Mouse (Mus musculus): Measurements from ENCODE around the gene Mad2l2. TPM values are rescaled to one million over a fixed set of nuclear protein-coding genes. Genes with fewer than 3 reads are reported as not detected.

Gene Mad2l2
- polyA plus RNA-seq (2012; rRNA removed), result 26.9 and 30.8 TPM in 2 replicates

DNA sequence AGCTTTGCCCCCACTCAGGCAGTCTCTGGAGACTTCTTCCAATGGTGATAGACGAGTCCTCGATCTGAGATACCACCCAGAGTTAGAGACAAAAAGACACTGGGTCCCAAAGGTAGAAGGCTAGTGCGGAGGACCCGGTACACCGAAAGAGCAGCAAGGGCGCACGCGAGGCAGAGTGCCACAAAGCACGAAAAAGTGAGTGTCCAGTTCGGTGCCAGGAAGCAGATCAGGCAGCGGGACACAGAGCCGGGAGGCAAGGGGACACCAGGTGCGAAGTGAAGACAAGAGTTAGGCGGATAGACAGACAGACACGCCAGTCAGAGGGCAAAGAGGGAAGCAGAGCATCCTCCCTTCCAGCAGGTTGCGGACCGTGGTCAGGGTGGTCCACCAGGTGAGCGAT is at the start of gene Mad2l2:
TSS of gene Mad2l2 (plus strand) at position 252 of the 400 bp plus-strand sequence.
- WGBS, result 2% methylated on average over 17 of the region's 18 CpGs
- Histone ChIP-seq H3K4me1 (ENCODE audit: control insufficient read depth, insufficient read depth, low read length) (no peaks in the 10 kb centered on the region), H3K4me3 (replicated peaks; ENCODE audit: extremely low read depth, low read depth, low read length) (no peak within 1 kb of the TSS)
- DNase-seq, result no peak
- TF ChIP-seq POLR2A (IDR thresholded peaks at IDR 0.05; ENCODE audit: borderline replicate concordance, extremely low read depth, low read depth, low read length), result no peak
- TF ChIP-seq CTCF (IDR thresholded peaks at IDR 0.05; ENCODE audit: insufficient read depth, low read length), result no peak

DNA sequence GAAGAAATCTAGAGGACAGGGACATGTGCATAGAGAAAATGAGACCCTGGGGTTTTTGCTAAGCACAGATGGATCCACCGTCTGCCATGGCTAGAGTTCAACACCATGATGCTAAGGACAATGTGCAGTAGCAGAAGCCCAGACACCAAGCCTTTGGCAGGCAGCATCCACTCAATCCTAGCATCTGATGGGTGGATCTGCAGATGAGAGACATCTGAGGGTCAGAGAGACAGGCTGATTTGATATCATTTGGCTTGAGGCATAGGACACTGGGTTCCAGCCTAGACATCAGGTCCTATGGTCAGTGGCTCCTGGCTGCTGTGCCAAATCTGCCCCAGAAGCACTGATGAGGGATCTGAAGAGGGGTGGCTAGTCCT is 49.6 kb upstream of the Mad2l2 start:
- 92% methylated on average over 1 of the region's 1 CpGs for WGBS
- Histone ChIP-seq H3K4me1 (ENCODE audit: control insufficient read depth, insufficient read depth, low read length) (peaks cover 16% of the 10 kb centered on the region), H3K4me3 (replicated peaks; ENCODE audit: extremely low read depth, low read depth, low read length) (no peak overlapping the region)
- TF ChIP-seq POLR2A (IDR thresholded peaks at IDR 0.05; ENCODE audit: borderline replicate concordance, extremely low read depth, low read depth, low read length), result no peak
- TF ChIP-seq CTCF (IDR thresholded peaks at IDR 0.05; ENCODE audit: insufficient read depth, low read length), result no peak
- DNase-seq, result no peak

DNA sequence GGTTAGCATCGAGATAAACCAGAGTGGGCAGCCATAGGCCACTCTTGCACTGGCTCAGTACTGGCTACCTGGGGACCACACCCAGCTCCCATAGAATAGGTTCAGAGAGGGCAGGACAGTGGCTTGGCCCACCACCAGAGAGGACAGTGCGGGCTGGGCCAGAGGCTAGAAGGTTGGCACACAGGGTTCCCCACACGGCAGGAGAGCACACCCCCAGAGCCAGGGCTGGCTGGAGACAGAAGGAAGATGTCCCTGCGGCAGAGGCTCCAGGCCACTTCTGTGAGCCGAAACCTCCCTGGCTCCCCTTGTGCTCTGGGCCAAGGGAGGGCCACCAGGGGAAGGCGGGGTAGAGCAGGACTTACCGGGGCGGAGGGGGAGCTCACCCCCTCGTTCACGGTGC is 49.0 kb upstream of the Mad2l2 start:
- Histone ChIP-seq H3K4me3 (replicated peaks; ENCODE audit: extremely low read depth, low read depth, low read length) (no peak overlapping the region), H3K4me1 (ENCODE audit: control insufficient read depth, insufficient read depth, low read length) (peaks cover 20% of the 10 kb centered on the region)
- DNase-seq, result no peak
- WGBS, result 91% methylated on average over 10 of the region's 10 CpGs
- TF ChIP-seq CTCF (IDR thresholded peaks at IDR 0.05; ENCODE audit: insufficient read depth, low read length), result no peak
- TF ChIP-seq POLR2A (IDR thresholded peaks at IDR 0.05; ENCODE audit: borderline replicate concordance, extremely low read depth, low read depth, low read length), result no peak

DNA sequence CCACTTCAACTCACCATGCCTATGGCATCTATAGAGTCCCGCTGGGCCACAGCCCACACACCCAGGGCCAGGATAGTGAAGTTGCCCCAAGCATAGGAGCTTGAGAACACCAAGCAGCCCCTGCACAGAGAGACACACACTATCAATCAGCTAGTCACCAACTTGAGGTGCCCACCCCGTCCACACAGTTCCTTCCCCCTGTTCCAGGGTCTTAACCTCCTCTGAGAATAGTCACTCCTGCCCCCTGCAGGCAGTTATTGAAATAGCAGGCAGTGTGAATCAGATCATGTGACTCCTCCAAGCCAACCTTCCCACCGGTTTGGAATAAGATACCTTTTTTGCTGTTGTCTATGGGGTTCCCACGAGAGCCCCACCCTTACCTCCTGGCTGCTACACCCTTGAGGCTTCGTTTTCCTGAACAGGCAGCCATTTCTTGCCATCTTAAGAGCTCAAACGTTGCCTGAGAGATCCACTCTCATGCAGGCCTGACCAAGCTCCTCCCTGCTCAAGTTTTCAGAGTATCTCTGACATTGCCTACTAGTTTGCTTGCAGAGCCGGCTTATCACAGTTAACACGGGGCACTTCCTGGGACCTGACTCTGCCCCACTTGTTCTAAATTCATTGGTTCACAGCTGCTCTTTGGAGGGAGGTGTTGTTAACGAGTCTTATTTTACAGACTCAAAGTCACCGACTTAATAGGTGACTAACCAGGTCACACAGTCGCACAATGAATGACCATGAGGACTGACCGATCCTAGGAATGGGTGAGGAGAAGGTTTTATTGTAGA is 47.7 kb upstream of the Mad2l2 start:
- TF ChIP-seq CTCF (IDR thresholded peaks at IDR 0.05; ENCODE audit: insufficient read depth, low read length) (0 out of 2 replicates have a peak, but pooled peaks have one; percentile 25), POLR2A (IDR thresholded peaks at IDR 0.05; ENCODE audit: borderline replicate concordance, extremely low read depth, low read depth, low read length) (no peak)
- peaks cover 29% of the 10 kb centered on the region for H3K4me1 ChIP-seq (ENCODE audit: control insufficient read depth, insufficient read depth, low read length)
- H3K4me3 ChIP-seq (replicated peaks; ENCODE audit: extremely low read depth, low read depth, low read length), result no peak overlapping the region
- DNase-seq, result peak; percentile 46
- 52% methylated on average over 12 of the region's 12 CpGs for WGBS

DNA sequence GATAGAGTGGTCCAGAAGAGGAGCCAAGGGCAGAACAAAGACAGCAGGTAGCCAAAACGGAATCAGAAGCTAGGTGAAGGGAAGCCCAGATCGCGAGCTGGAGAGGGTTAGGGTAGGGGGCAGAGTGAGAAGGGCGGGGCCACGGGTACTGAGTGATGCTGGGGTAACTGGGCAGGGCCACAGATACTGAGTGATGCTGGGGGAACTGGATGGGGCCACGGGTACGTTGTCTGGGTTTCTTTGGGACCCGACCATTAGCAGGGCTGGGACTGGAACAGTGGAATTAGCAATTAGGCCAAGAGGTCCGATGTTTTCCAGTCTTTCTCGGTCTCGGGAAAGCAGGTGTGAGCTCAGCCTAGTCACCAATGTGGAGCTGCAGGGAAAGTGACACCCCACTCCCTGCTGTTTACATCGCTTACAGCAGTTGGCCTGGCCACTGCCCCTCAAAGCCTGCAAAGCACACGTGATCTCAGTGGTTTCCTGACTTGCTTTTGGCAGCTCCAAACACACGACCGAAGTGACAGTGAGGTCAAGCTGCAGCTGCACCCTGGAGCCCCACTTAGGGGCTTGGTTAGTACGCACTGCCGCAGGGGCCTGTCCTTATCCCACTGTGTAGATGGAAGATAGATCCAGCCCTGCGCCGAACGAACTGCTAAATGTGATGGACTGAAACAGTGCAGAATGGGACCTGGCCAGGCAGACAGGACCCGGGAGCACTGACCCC is 46.8 kb upstream of the Mad2l2 start:
- Histone ChIP-seq H3K4me1 (ENCODE audit: control insufficient read depth, insufficient read depth, low read length) (peaks cover 29% of the 10 kb centered on the region), H3K4me3 (replicated peaks; ENCODE audit: extremely low read depth, low read depth, low read length) (no peak overlapping the region)
- 47% methylated on average over 21 of the region's 21 CpGs for WGBS
- TF ChIP-seq CTCF (IDR thresholded peaks at IDR 0.05; ENCODE audit: insufficient read depth, low read length) (no peak), POLR2A (IDR thresholded peaks at IDR 0.05; ENCODE audit: borderline replicate concordance, extremely low read depth, low read depth, low read length) (no peak)
- peak; percentile 21 for DNase-seq

DNA sequence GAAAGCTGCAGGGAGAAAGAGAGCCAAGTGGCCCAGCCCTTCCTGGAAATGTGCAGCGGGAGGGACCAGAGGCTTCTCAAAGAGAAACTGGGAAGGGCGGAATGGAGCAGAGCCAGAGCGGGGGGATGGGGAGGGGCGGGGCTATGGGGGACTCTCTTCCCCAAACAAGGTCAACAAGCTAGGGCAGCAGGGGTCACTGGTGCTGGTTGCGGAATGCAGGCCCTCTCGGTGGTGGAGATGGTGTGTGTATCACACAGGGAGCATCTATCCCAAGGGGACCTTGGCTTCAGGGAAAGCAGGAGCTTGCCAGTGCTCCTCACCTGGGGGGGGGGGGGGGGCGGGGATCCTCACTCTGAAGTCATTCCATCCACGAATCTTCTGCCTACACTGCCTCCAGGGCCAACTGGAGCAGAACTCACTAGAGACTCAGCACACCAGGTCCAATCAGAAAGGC is 45.9 kb upstream of the Mad2l2 start:
- 16% methylated on average over 7 of the region's 8 CpGs for WGBS
- TF ChIP-seq CTCF (IDR thresholded peaks at IDR 0.05; ENCODE audit: insufficient read depth, low read length) (no peak), POLR2A (IDR thresholded peaks at IDR 0.05; ENCODE audit: borderline replicate concordance, extremely low read depth, low read depth, low read length) (no peak)
- Histone ChIP-seq H3K4me3 (replicated peaks; ENCODE audit: extremely low read depth, low read depth, low read length) (no peak overlapping the region), H3K4me1 (ENCODE audit: control insufficient read depth, insufficient read depth, low read length) (peaks cover 29% of the 10 kb centered on the region)
- peak; percentile 30 for DNase-seq

DNA sequence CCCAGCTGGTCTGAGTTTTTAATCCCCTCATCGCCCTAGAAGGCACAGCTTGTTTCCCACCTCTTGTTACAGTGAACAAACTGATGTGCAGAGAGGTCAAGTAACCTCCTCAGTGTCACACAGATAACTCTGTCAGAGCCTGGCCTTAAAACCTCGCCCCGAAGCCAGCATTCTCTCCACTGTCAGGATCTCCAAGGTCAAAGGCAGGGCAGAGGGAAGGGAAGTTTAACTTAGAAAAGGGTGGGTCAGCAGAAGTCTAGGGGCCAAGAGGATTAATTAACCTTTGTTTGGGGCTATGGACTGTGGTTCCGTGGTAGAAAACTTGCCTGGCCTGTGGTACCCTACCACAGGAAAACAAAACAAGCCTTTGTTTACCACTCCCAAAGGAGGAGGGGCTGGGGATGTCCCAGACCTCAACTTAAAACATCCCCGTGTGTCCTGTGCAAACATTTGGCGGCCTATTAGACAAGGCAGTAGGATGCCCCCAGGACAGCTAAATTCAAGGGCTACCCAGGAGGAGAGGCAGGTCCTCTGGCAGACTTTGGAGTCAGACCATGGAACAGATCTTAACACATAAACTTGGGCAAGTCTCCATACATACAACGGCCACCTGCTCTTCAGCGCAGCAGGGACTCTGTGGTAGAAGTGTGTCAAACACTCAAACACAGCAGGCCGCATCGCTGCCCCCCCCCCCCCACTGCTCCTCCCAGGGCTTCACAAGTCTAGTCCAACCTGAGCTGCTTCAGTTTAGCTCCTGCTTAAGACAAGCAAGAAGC is 44.9 kb upstream of the Mad2l2 start:
- no peak overlapping the region for H3K4me3 ChIP-seq (replicated peaks; ENCODE audit: extremely low read depth, low read depth, low read length)
- no peak for DNase-seq
- TF ChIP-seq CTCF (IDR thresholded peaks at IDR 0.05; ENCODE audit: insufficient read depth, low read length) (no peak), POLR2A (IDR thresholded peaks at IDR 0.05; ENCODE audit: borderline replicate concordance, extremely low read depth, low read depth, low read length) (no peak)
- H3K4me1 ChIP-seq (ENCODE audit: control insufficient read depth, insufficient read depth, low read length), result peaks cover 29% of the 10 kb centered on the region
- 38% methylated on average over 10 of the region's 10 CpGs for WGBS

DNA sequence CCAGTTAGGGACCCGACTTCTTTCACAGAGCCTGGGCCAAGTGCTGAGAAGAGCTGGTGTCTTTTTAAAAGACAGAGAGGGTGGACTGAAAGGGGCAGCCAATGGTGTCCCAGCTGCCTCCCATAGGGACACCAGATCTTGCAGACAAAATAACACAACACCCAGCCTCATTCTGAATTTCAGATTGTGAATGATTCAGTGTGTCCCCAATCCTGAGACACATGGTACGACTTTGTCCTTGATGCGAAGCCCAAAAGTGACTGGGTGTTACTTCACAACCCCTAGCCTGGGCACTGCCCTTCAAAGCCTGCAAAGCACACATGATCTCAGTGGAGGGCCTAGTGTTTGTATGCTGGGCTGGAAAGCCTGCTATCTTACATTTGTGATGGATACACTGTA is 44.3 kb upstream of the Mad2l2 start:
- DNase-seq, result no peak

More for the DNA sequence above, 44.3 kb upstream of the Mad2l2 start:
- TF ChIP-seq CTCF (IDR thresholded peaks at IDR 0.05; ENCODE audit: insufficient read depth, low read length) (no peak), POLR2A (IDR thresholded peaks at IDR 0.05; ENCODE audit: borderline replicate concordance, extremely low read depth, low read depth, low read length) (no peak)
- WGBS, result 65% methylated on average over 3 of the region's 3 CpGs
- no peak overlapping the region for H3K4me3 ChIP-seq (replicated peaks; ENCODE audit: extremely low read depth, low read depth, low read length)
- H3K4me1 ChIP-seq (ENCODE audit: control insufficient read depth, insufficient read depth, low read length), result peaks cover 29% of the 10 kb centered on the region
